Mouse (Mus musculus) intestine, postnatal 0 days (tissue): Measurements from ENCODE around the gene Asb17. TPM values are rescaled to one million over a fixed set of nuclear protein-coding genes. Genes with fewer than 3 reads are reported as not detected.
"Not testable (repeated sequence)": the region's sequence is repeated elsewhere in the genome, so short reads cannot be mapped to it uniquely, and the experiment has no call there.

Experiments used
- ATAC-seq: fragments of 200-750 bp; cut with Nextera tagmentation; 2 replicates; pipeline ENCODE4 v1.8.0; 2017; ENCODE audit warnings: mild to moderate bottlenecking, moderate TSS enrichment, moderate library complexity
- H3K27ac ChIP-seq: fragments of 300-500 bp; sonication (generic); 2 replicates; pipeline ENCODE4 v1.5.1; 2014; ENCODE audit warnings: mild to moderate bottlenecking, low read depth, low read length, moderate library complexity
- H3K27me3 ChIP-seq: fragments of 300-500 bp; sonication (generic); replicated peaks from 2 replicates; pipeline ENCODE4 v1.6.1; 2014; ENCODE audit warnings: low read length, mixed read lengths; ENCODE audit not compliant: control insufficient read depth, insufficient read depth
- H3K36me3 ChIP-seq: fragments of 300-500 bp; sonication (generic); 2 replicates; pipeline ENCODE4 v1.6.1; 2014; ENCODE audit warnings: mild to moderate bottlenecking, moderate library complexity; ENCODE audit not compliant: control insufficient read depth, insufficient read depth
- H3K4me1 ChIP-seq: fragments of 300-500 bp; sonication (generic); replicated peaks from 2 replicates; pipeline ENCODE4 v1.6.1; 2014; ENCODE audit warnings: antibody characterized with exemption, low read length, mixed read lengths; ENCODE audit not compliant: control insufficient read depth, insufficient read depth
- H3K4me2 ChIP-seq: fragments of 300-500 bp; sonication (generic); replicated peaks from 2 replicates; pipeline ENCODE4 v1.6.1; 2014; ENCODE audit warnings: low read depth, mild to moderate bottlenecking, moderate library complexity
- H3K4me3 ChIP-seq: fragments of 300-500 bp; sonication (generic); 2 replicates; pipeline ENCODE4 v1.5.1; 2014; ENCODE audit warnings: low read depth, low read length
- H3K9ac ChIP-seq: fragments of 300-500 bp; sonication (generic); 2 replicates; pipeline ENCODE4 v1.6.1; 2014; ENCODE audit warnings: mild to moderate bottlenecking, low read depth, low read length
- H3K9me3 ChIP-seq: fragments of 300-500 bp; sonication (generic); 2 replicates; pipeline ENCODE4 v1.6.1; 2016; ENCODE audit warnings: mixed run types; ENCODE audit not compliant: control insufficient read depth
- CTCF ChIP-seq: sonication (generic); IDR thresholded peaks from 2 replicates; pipeline ENCODE4 v1.5.1; 2016; ENCODE audit warnings: low read depth, mild to moderate bottlenecking, control low read depth, antibody characterized with exemption, moderate library complexity
- WGBS: fragments of 180-500 bp; shearing (Covaris S2); extraction: QIAGEN DNeasy Blood & Tissue Kit; methylation state at CpG from one replicate; pipeline ENCODE4 v1.1.7; 2014; 5-methylcytosine and 5-hydroxymethylcytosine counted together
- polyA plus RNA-seq: library from polyadenylated mRNA; unstranded; fragments of >200 nt; fragmentation: Nextera tagmentation; extraction: Ambion mirVana; gene quantifications from 2 replicates; pipeline ENCODE4 v1.2.1, GENCODE M21; 2015

The Asb17 gene
- polyA plus RNA-seq, 1 experiment from 2014 or later, result not detected

DNA sequence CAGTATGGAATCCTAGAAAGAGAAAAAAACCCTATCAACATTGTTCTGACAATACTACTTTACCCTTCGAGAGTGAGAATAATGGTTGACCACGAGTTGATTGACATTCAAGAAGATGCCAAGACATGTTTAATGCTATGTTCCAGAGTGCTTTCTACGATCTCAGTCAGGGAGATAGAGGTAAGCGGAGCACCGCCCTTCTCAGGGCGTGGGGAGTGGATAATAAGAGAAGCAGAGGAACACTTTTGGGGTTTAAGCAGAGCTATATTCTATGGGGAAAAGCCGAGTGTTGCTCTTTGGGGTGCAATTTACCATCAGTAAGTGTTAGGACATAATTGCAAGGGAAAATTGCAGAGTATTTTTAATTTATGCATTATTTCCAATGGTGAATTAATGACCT lies 6.8 kb downstream of the Asb17 start:
- Histone ChIP-seq H3K9me3 (no peaks in the 10 kb centered on the region), H3K4me3 (no peak overlapping the region), H3K4me1 (no peaks in the 10 kb centered on the region), H3K27me3 (no peaks in the 10 kb centered on the region), H3K36me3 (no peaks in the 10 kb centered on the region), H3K27ac (no peak overlapping the region), H3K4me2 (no peak overlapping the region), H3K9ac (no peak overlapping the region)
- TF ChIP-seq CTCF, result no peak
- ATAC-seq, result no peak
- WGBS, result 93% methylated on average over 7 of the region's 7 CpGs

DNA sequence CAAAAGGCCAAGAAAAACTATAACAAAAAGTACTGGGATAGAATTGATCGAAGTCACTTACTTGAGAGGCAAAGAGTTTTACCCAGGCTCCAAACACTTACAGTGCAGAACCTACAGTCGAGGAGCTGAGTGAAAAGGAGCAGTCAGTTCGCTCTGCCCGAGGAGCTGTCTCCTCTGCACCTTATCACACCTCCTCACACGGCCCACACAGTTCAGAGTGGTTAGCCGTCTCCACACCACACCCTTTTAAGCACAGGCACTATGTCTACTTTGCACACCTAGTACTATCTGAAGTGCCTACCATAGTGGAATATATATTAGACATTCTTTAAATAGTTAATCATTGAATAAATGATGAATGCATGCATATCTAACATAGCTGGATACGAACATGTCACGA lies 8.3 kb downstream of the Asb17 start:
- H3K4me2 ChIP-seq, result no peak overlapping the region
- H3K9me3 ChIP-seq, result no peaks in the 10 kb centered on the region
- WGBS, result 51% methylated on average over 8 of the region's 8 CpGs
- no peak for ATAC-seq
- no peaks in the 10 kb centered on the region for H3K36me3 ChIP-seq
- H3K27ac ChIP-seq, result no peak overlapping the region
- TF ChIP-seq CTCF, result no peak
- no peaks in the 10 kb centered on the region for H3K4me1 ChIP-seq
- no peak overlapping the region for H3K9ac ChIP-seq
- H3K27me3 ChIP-seq, result no peaks in the 10 kb centered on the region
- no peak overlapping the region for H3K4me3 ChIP-seq

DNA sequence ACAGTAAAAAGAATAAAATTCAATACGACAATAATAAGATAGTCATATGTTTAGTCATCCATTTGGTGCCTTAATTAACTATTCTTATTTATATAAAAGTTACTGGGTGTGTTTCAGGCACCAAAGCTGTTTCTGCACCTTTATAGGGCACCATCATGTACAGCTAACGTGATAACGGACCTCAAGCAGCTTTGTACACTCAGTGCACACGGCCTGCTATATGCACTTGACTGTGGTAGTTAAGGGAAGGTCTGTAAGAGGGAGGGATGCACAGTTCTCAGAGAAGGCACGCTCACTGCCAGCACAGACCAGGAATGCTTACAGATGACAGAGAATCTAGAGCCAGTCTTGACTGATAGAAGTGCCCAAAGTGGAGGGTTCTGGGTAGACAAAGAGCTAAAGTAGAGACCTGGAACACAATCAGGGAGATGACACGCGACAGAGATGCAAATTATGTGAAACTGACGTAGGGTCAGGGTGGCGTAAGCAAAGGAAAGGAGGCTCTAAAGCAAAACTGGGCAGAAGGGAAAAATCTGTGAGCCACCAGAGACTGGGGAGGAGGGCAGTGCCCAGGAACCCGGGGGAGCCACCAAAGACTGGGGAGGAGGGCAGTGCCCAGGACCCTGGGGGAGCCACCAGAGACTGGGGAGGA lies 14.5 kb downstream of the Asb17 start:
- no peak for ATAC-seq
- H3K27me3 ChIP-seq, result no peaks in the 10 kb centered on the region
- no peak overlapping the region for H3K27ac ChIP-seq
- H3K4me1 ChIP-seq, result no peaks in the 10 kb centered on the region
- H3K9ac ChIP-seq, result no peak overlapping the region
- H3K4me2 ChIP-seq, result no peak overlapping the region
- WGBS, result 81% methylated on average over 10 of the region's 10 CpGs
- H3K9me3 ChIP-seq, result no peaks in the 10 kb centered on the region
- TF ChIP-seq CTCF, result no peak
- H3K4me3 ChIP-seq, result no peak overlapping the region
- H3K36me3 ChIP-seq, result no peaks in the 10 kb centered on the region

DNA sequence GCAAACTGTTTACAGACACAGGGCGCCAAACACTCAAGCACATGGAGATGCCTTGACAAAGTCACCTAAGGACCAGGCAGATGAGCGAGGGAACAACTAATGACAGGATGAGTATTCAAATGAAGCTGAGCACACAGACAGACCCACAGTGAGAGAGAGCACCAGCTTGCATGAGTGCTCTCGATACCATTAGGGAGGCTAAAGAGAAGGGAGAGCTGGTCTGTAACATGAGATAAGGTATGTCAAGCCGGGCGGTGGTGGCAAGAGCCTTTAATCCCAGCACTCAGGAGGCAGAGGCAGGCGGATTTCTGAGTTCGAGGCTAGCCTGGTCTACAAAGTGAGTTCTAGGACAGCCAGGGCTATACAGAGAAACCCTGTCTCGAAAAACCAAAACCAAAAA lies 16.4 kb downstream of the Asb17 start:
- ATAC-seq, H3K9ac ChIP-seq, H3K4me2 ChIP-seq, H3K27ac ChIP-seq, H3K4me3 ChIP-seq, H3K9me3 ChIP-seq, H3K4me1 ChIP-seq, H3K36me3 ChIP-seq, H3K27me3 ChIP-seq: not testable (repeated sequence)
- 89% methylated on average over 8 of the region's 8 CpGs for WGBS

DNA sequence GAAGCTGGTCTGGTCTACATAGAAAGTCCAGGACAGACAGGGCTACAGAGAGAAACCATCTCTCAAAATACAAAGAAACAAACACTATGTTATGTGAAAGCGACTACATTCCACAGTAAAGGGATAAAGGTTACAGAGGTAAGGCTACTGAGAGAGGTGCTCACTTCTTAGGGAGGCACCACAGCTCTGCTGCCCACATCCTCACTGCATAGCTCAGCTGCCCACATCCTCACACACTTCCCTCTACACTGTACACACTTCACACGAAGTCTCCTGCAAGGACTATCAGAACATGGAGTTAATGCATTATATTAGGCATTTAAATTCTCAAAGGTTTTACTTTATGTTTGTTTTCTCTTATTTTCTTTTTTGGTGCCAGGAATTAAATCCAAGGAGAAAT lies 19.8 kb downstream of the Asb17 start:
- no peaks in the 10 kb centered on the region for H3K36me3 ChIP-seq
- ATAC-seq, result no peak
- no peaks in the 10 kb centered on the region for H3K4me1 ChIP-seq
- no peak overlapping the region for H3K27ac ChIP-seq
- TF ChIP-seq CTCF, result no peak
- WGBS, result 77% methylated on average over 2 of the region's 2 CpGs
- H3K9ac ChIP-seq, result no peak overlapping the region
- H3K9me3 ChIP-seq, result no peaks in the 10 kb centered on the region
- H3K4me3 ChIP-seq, result no peak overlapping the region
- H3K4me2 ChIP-seq, result no peak overlapping the region
- no peaks in the 10 kb centered on the region for H3K27me3 ChIP-seq

DNA sequence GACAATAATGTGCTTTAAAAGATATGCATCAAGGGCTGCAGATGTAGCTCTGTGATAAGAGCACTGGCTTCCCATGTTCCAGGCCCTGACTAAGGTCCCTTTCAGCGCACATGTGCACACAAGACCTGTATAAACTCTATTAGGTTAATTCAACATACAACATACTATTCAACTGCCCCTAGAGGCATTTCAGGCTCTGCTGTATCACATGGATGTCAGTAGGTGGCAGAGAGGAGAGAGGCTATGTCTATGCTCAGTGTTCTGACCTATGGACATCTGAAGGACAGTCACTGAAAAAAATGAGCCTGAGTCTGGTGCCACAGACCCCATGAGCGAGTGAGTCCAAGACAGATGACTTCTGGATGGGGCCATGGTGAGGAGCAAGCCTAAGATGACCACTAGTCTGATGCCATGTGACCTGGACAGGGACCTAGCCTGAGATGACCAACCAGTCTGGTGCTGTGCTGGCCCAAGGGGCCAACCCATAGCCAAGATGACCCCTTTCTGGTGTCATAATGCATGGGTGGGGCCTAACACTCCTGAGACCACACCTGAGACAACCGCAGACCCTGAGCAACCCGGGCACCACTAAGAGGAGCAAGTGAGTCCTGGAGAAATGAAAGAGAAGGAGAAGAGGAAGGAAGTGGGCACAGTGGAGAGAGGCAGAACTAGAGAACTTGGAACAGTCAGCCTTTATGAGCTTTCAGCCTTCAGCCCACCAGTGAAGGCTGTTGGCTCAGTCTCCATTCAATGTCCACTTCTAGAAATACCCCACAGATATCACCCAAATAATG lies 20.8 kb downstream of the Asb17 start:
- peak; percentile 26; the same call in 1 of the 2 replicates for TF ChIP-seq CTCF
- no peak for ATAC-seq
- H3K9ac ChIP-seq, result no peak overlapping the region
- no peaks in the 10 kb centered on the region for H3K4me1 ChIP-seq
- no peak overlapping the region for H3K4me2 ChIP-seq
- H3K27ac ChIP-seq, result no peak overlapping the region
- no peaks in the 10 kb centered on the region for H3K9me3 ChIP-seq
- WGBS, result 84% methylated on average over 4 of the region's 4 CpGs
- no peaks in the 10 kb centered on the region for H3K27me3 ChIP-seq
- no peak overlapping the region for H3K4me3 ChIP-seq
- H3K36me3 ChIP-seq, result no peaks in the 10 kb centered on the region
